Mouse (Mus musculus) cerebellum, postnatal 25 days (tissue): ENCODE results near the gene Commd4.

Experiments used
- DNase-seq, 2 experiments: peaks; one replicate each; pipeline ENCODE4 v3.0.0; 2021; ENCODE audit warnings: mixed read lengths in 2 of 2

The Commd4 gene

GRCm38 (mm10) chr9:57141417-57142353 is 16.4 kb downstream of the Commd4 start:
- no peak for DNase-seq

- DNase-seq: no peak
Measured at GRCm38 (mm10) chr9:57139571-57139970, 18.6 kb downstream of the Commd4 start.

- no peak for DNase-seq
Measured at GRCm38 (mm10) chr9:57139110-57139509, 19.0 kb downstream of the Commd4 start.

- DNase-seq: no peak
Measured at GRCm38 (mm10) chr9:57138507-57138906, 19.6 kb downstream of the Commd4 start.

GRCm38 (mm10) chr9:57137777-57138176 is 20.4 kb downstream of the Commd4 start:
- no peak for DNase-seq

GRCm38 (mm10) chr9:57137246-57137645 is 20.9 kb downstream of the Commd4 start:
- no peak for DNase-seq

GRCm38 (mm10) chr9:57130577-57131433 is 27.3 kb downstream of the Commd4 start, which contains the start of gene Man2c1:
Man2c1 (plus strand) TSS chr9:57130690.
- peak; percentile 92 to 98 for DNase-seq

- DNase-seq: no peak
Measured at GRCm38 (mm10) chr9:57129641-57130040, 28.5 kb downstream of the Commd4 start.

- no peak for DNase-seq
Measured at GRCm38 (mm10) chr9:57117261-57117755, 40.8 kb downstream of the Commd4 start.
